ENCODE assay signal across 8 mouse cellular contexts in genomic region chr1:135146077-135146945, GRCm38 (mm10). TPM values are rescaled to one million over a fixed set of nuclear protein-coding genes. Genes with fewer than 3 reads are reported as not detected.
DNase-seq lines count a peak whose midpoint lies in the region; ATAC-seq and TF ChIP-seq lines count a peak whose summit lies in the region.

TSS of gene Arl8a (plus strand) at chr1:135146824.

- H3K27me3 ChIP-seq in C2C12 (ENCODE audit: control insufficient read depth, insufficient read depth, insufficient read length), result no peaks in the 10 kb centered on the region
- H3K27me3 ChIP-seq in erythroblast, embryonic 14.5 days (ENCODE audit: control insufficient read depth), result peaks cover 7% of the 10 kb centered on the region
- H3K27me3 ChIP-seq in heart, embryonic 12.5 days (replicated peaks), result peaks cover 34% of the 10 kb centered on the region
- no peaks in the 10 kb centered on the region for H3K27me3 ChIP-seq in kidney, postnatal 0 days (ENCODE audit: insufficient read depth, low read length)
- H3K27me3 ChIP-seq in liver, embryonic 13.5 days, result no peaks in the 10 kb centered on the region
- H3K27me3 ChIP-seq in stomach, embryonic 14.5 days (ENCODE audit: control insufficient read depth, insufficient read depth, low read length), result no peaks in the 10 kb centered on the region

- peak within 1 kb of the TSS; percentile 61 for H3K27ac ChIP-seq in heart, embryonic 12.5 days (ENCODE audit: poor library complexity, severe bottlenecking)
- H3K27ac ChIP-seq in kidney, postnatal 0 days, result peak within 1 kb of the TSS; percentile 91
- peak within 1 kb of the TSS; percentile 77 for H3K27ac ChIP-seq in liver, embryonic 13.5 days
- H3K27ac ChIP-seq in stomach, embryonic 14.5 days (ENCODE audit: low read length), result peak within 1 kb of the TSS; percentile 82; the same call in 1 of the 2 replicates

- DNase-seq in brain, adult 2 months (ENCODE audit: low read depth, low spot score), result peak; percentile 93
- DNase-seq in kidney, postnatal 0 days (ENCODE audit: low spot score), result peak; percentile 85
- peak; percentile 80 for DNase-seq in liver, embryonic 13.5 days
- DNase-seq in natural killer cell, adult 2 months (ENCODE audit: low spot score in 2 of 2), result peak; percentile 56 to 72

- ATAC-seq in heart, embryonic 12.5 days (ENCODE audit: insufficient number of reproducible peaks, low FRiP score), result peak; percentile 88
- peak; percentile 73 for ATAC-seq in kidney, postnatal 0 days (replicated peaks; ENCODE audit: low FRiP score, low read depth)
- peak; percentile 93 for ATAC-seq in liver, embryonic 13.5 days (ENCODE audit: low read depth)
- ATAC-seq in stomach, embryonic 14.5 days (ENCODE audit: insufficient number of reproducible peaks, insufficient read depth, low FRiP score, low read depth), result peak; percentile 82

- WGBS in heart, embryonic 12.5 days, result 3% methylated on average over 73 of the region's 78 CpGs
- under 1% methylated on average over 69 of the region's 78 CpGs for WGBS in kidney, postnatal 0 days
- WGBS in liver, embryonic 13.5 days (ENCODE audit: insufficient replicate concordance), result 1% methylated on average over 78 of the region's 78 CpGs
- under 1% methylated on average over 75 of the region's 78 CpGs for WGBS in stomach, embryonic 14.5 days

- no peaks in the 10 kb centered on the region for H3K9me3 ChIP-seq in erythroblast, embryonic 14.5 days (ENCODE audit: control insufficient read depth, low read length)
- no peaks in the 10 kb centered on the region for H3K9me3 ChIP-seq in heart, embryonic 12.5 days (replicated peaks)
- no peaks in the 10 kb centered on the region for H3K9me3 ChIP-seq in kidney, postnatal 0 days (replicated peaks; ENCODE audit: low read length)
- no peaks in the 10 kb centered on the region for H3K9me3 ChIP-seq in liver, embryonic 13.5 days (replicated peaks)
- no peaks in the 10 kb centered on the region for H3K9me3 ChIP-seq in stomach, embryonic 14.5 days (ENCODE audit: control insufficient read depth, low read depth, low read length)

- peaks cover 53% of the 10 kb centered on the region for H3K79me2 ChIP-seq in C2C12 (ENCODE audit: control insufficient read depth, insufficient read depth)

- peak within 1 kb of the TSS; percentile 93 for H3K9ac ChIP-seq in heart, embryonic 12.5 days
- peak within 1 kb of the TSS; percentile 95 for H3K9ac ChIP-seq in kidney, postnatal 0 days (ENCODE audit: low read depth, low read length)
- peak within 1 kb of the TSS; percentile 90 for H3K9ac ChIP-seq in liver, embryonic 13.5 days
- H3K9ac ChIP-seq in stomach, embryonic 14.5 days (replicated peaks; ENCODE audit: low read depth, low read length), result peak within 1 kb of the TSS; percentile 95

- H3K36me3 ChIP-seq in C2C12 (ENCODE audit: control insufficient read depth, insufficient read depth), result peaks cover 5% of the 10 kb centered on the region
- H3K36me3 ChIP-seq in erythroblast, embryonic 14.5 days (ENCODE audit: control insufficient read depth), result peaks cover 16% of the 10 kb centered on the region
- H3K36me3 ChIP-seq in heart, embryonic 12.5 days, result peaks cover 3% of the 10 kb centered on the region; the same call in 1 of the 2 replicates
- H3K36me3 ChIP-seq in kidney, postnatal 0 days (ENCODE audit: insufficient read depth, low read length), result no peaks in the 10 kb centered on the region
- peaks cover 18% of the 10 kb centered on the region for H3K36me3 ChIP-seq in liver, embryonic 13.5 days
- H3K36me3 ChIP-seq in stomach, embryonic 14.5 days (ENCODE audit: control insufficient read depth, insufficient read depth, low read length), result no peaks in the 10 kb centered on the region

- peaks cover 35% of the 10 kb centered on the region for H3K79me3 ChIP-seq in C2C12 (ENCODE audit: low read depth)

- H3K4me1 ChIP-seq in erythroblast, embryonic 14.5 days (ENCODE audit: control insufficient read depth), result peaks cover 27% of the 10 kb centered on the region
- peaks cover 15% of the 10 kb centered on the region for H3K4me1 ChIP-seq in heart, embryonic 12.5 days (replicated peaks)
- H3K4me1 ChIP-seq in kidney, postnatal 0 days (replicated peaks; ENCODE audit: insufficient read depth, low read length), result 0 out of 2 replicates have a peak, but pooled peaks cover 6% of the 10 kb centered on the region
- H3K4me1 ChIP-seq in liver, embryonic 13.5 days (replicated peaks), result peaks cover 28% of the 10 kb centered on the region
- peaks cover 19% of the 10 kb centered on the region for H3K4me1 ChIP-seq in stomach, embryonic 14.5 days (ENCODE audit: control insufficient read depth, insufficient read depth, low read length)

- peak within 1 kb of the TSS; percentile 98 for H3ac ChIP-seq in C2C12 (ENCODE audit: control insufficient read depth, insufficient read length, low read depth)

- no peak for TF ChIP-seq CTCF in C2C12 (IDR thresholded peaks at IDR 0.05; ENCODE audit: control insufficient read depth, insufficient read depth, insufficient read length)
- TF ChIP-seq CTCF in kidney, postnatal 0 days (IDR thresholded peaks at IDR 0.05; ENCODE audit: low read depth), result no peak

- H3K4me2 ChIP-seq in heart, embryonic 12.5 days, result peak within 1 kb of the TSS; percentile 89
- peak within 1 kb of the TSS; percentile 77 for H3K4me2 ChIP-seq in kidney, postnatal 0 days (ENCODE audit: low read length)
- peak within 1 kb of the TSS; percentile 100 for H3K4me2 ChIP-seq in liver, embryonic 13.5 days
- H3K4me2 ChIP-seq in stomach, embryonic 14.5 days (replicated peaks; ENCODE audit: low read depth, low read length), result peak within 1 kb of the TSS; percentile 57

- peak within 1 kb of the TSS; percentile 93 for H3K4me3 ChIP-seq in C2C12 (ENCODE audit: insufficient read depth, poor library complexity, severe bottlenecking)
- peak within 1 kb of the TSS; percentile 88 for H3K4me3 ChIP-seq in erythroblast, embryonic 14.5 days (replicated peaks)
- peak within 1 kb of the TSS; percentile 88 for H3K4me3 ChIP-seq in heart, embryonic 12.5 days
- peak within 1 kb of the TSS; percentile 99 for H3K4me3 ChIP-seq in kidney, postnatal 0 days (replicated peaks; ENCODE audit: low read depth, low read length)
- H3K4me3 ChIP-seq in liver, embryonic 13.5 days (replicated peaks), result peak within 1 kb of the TSS; percentile 84
- H3K4me3 ChIP-seq in stomach, embryonic 14.5 days (ENCODE audit: low read depth, low read length), result peak within 1 kb of the TSS; percentile 92

TF ChIP-seq in C2C12, 6 proteins besides CTCF, POLR2A, EP300 and RAD21:
- TF ChIP-seq USF1 (IDR thresholded peaks at IDR 0.05; ENCODE audit: low read depth), result no peak
- no peak for TF ChIP-seq FOSL1 (IDR thresholded peaks at IDR 0.05; ENCODE audit: insufficient read depth, low read length, poor library complexity, severe bottlenecking)
- no peak for TF ChIP-seq MYOD1 (IDR thresholded peaks at IDR 0.05; ENCODE audit: control insufficient read depth, insufficient read length, low read depth)
- no peak for TF ChIP-seq MYOG (IDR thresholded peaks at IDR 0.05; ENCODE audit: control insufficient read depth, extremely low read depth, insufficient read length)
- no peak for TF ChIP-seq CEBPB (IDR thresholded peaks at IDR 0.05; ENCODE audit: low read depth)
- TF ChIP-seq MAX (IDR thresholded peaks at IDR 0.05), result peak; percentile 13
TF ChIP-seq in C2C12: peak in this region for 1.

RNA-seq across cellular contexts. Expression of gene Arl8a, which starts in this region (rescaled TPM):
- 51.4 TPM for polyA plus RNA-seq in C2C12 (2012; fragmentation: generic; extraction: Trizol)
- polyA plus RNA-seq in erythroblast, embryonic 14.5 days (2012), result 2.0 and 2.1 TPM in 2 replicates
- polyA plus RNA-seq in heart, embryonic 12.5 days (2016; fragmentation: Nextera tagmentation; extraction: Ambion mirVana), result 36.4 and 36.6 TPM in 2 replicates
- 47.4 and 49.3 TPM in 2 replicates for polyA plus RNA-seq in kidney, postnatal 0 days (2015; fragmentation: Nextera tagmentation; extraction: Ambion mirVana)
- polyA plus RNA-seq in liver, embryonic 13.5 days (2015; fragmentation: Nextera tagmentation; extraction: Ambion mirVana), result 8.9 and 10.5 TPM in 2 replicates
- polyA plus RNA-seq in stomach, embryonic 14.5 days (2014; fragmentation: Nextera tagmentation; extraction: Ambion mirVana), result 55.5 and 57.4 TPM in 2 replicates

Comparison
In these comparisons a context has a peak if more than half of its experiments do, and no peak if none do; other contexts are left out.
1. Peak in every context shown above with its lines: DNase-seq, ATAC-seq, H3K4me3 ChIP-seq and H3K27ac ChIP-seq.